Mouse (Mus musculus) cortical plate, adult 2 months (tissue): ENCODE results near the gene Ngfr. TPM values are rescaled to one million over a fixed set of nuclear protein-coding genes. Genes with fewer than 3 reads are reported as not detected.

ENCODE experiments used
- H3K27ac ChIP-seq: fragments of 200-500 bp; 2 replicates; pipeline ENCODE4 v1.5.1; 2012; ENCODE audit warnings: low read length, control low read depth, inconsistent platforms; ENCODE audit not compliant: insufficient read depth
- H3K4me1 ChIP-seq: fragments of 200-500 bp; 2 replicates; pipeline ENCODE4 v1.6.1; 2011; ENCODE audit warnings: low read length; ENCODE audit not compliant: control insufficient read depth, insufficient read depth
- H3K4me3 ChIP-seq: fragments of 200-500 bp; 2 replicates; pipeline ENCODE4 v1.5.1; 2011; ENCODE audit warnings: mild to moderate bottlenecking, low read length, control low read depth; ENCODE audit not compliant: insufficient read depth
- CTCF ChIP-seq: fragments of 200-500 bp; IDR thresholded peaks from 2 replicates; pipeline ENCODE4 v1.5.1; 2011; ENCODE audit warnings: mild to moderate bottlenecking, control low read depth, low read length; ENCODE audit not compliant: insufficient read depth; ENCODE audit errors: extremely low read depth
- POLR2A ChIP-seq: fragments of 200-500 bp; IDR thresholded peaks from 2 replicates; pipeline ENCODE4 v1.6.1; 2011; ENCODE audit warnings: mild to moderate bottlenecking, low read length, control low read depth; ENCODE audit not compliant: insufficient read depth; ENCODE audit errors: extremely low read depth
- polyA plus RNA-seq: library from polyadenylated mRNA; depleted of rRNA; stranded (reverse); fragments of >200 nt; gene quantifications from 2 replicates; pipeline ENCODE4 v1.2.3, GENCODE M21; 2012; rRNA removed

Gene Ngfr
- polyA plus RNA-seq, 1 experiment, result 0.86 TPM

- peaks cover 1% of the 10 kb centered on the region; the same call in 1 of the 2 replicates for H3K4me1 ChIP-seq
- H3K27ac ChIP-seq, result no peak overlapping the region
- H3K4me3 ChIP-seq, result no peak overlapping the region
- TF ChIP-seq CTCF (no peak), POLR2A (no peak)
Observed at GRCm38 (mm10) chr11:95528231-95528630, 59.3 kb downstream of the Ngfr start.

GRCm38 (mm10) chr11:95527307-95527706, 60.2 kb downstream of the Ngfr start:
- Histone ChIP-seq H3K4me3 (no peak overlapping the region), H3K4me1 (peaks cover 1% of the 10 kb centered on the region; the same call in 1 of the 2 replicates), H3K27ac (no peak overlapping the region)
- no peak for TF ChIP-seq CTCF
- no peak for TF ChIP-seq POLR2A

- peak; percentile 99 for TF ChIP-seq CTCF
- TF ChIP-seq POLR2A, result no peak
- Histone ChIP-seq H3K27ac (no peak overlapping the region), H3K4me3 (no peak overlapping the region), H3K4me1 (peaks cover 1% of the 10 kb centered on the region; the same call in 1 of the 2 replicates)
Observed at GRCm38 (mm10) chr11:95521563-95521962, 66.0 kb downstream of the Ngfr start.

- Histone ChIP-seq H3K4me3 (no peak overlapping the region), H3K27ac (no peak overlapping the region)
- TF ChIP-seq POLR2A (no peak), CTCF (peak; percentile 89)
Observed at GRCm38 (mm10) chr11:95520456-95521072, 67.0 kb downstream of the Ngfr start.

GRCm38 (mm10) chr11:95519996-95520395, 67.5 kb downstream of the Ngfr start:
- Histone ChIP-seq H3K4me1 (no peaks in the 10 kb centered on the region), H3K4me3 (no peak overlapping the region), H3K27ac (no peak overlapping the region)
- TF ChIP-seq POLR2A (no peak), CTCF (no peak)

More at GRCm38 (mm10) chr11:95520456-95521072, 67.0 kb downstream of the Ngfr start:
- H3K4me1 ChIP-seq, result peaks cover under 1% of the 10 kb centered on the region; the same call in 1 of the 2 replicates

- H3K27ac ChIP-seq, result no peak overlapping the region
- TF ChIP-seq POLR2A (no peak), CTCF (no peak)
- H3K4me1 ChIP-seq, result no peaks in the 10 kb centered on the region
- H3K4me3 ChIP-seq, result no peak overlapping the region
Observed at GRCm38 (mm10) chr11:95519299-95519698, 68.2 kb downstream of the Ngfr start.

Other genes starting within 250 kb of the Ngfr start
- gene Slc35b1, start 203.0 kb downstream of the Ngfr start, polyA plus RNA-seq, result 77.9 and 78.2 TPM in 2 replicates
- gene Spop, start 173.7 kb downstream of the Ngfr start, polyA plus RNA-seq, result 128 and 136 TPM in 2 replicates
- 30.2 and 33.4 TPM in 2 replicates for gene Nxph3, start 73.2 kb downstream of the Ngfr start, polyA plus RNA-seq
- 128 and 129 TPM in 2 replicates for gene Phb, start 79.2 kb upstream of the Ngfr start, polyA plus RNA-seq
- 21.2 and 21.5 TPM in 2 replicates for gene Zfp652, start 124.9 kb upstream of the Ngfr start, polyA plus RNA-seq
- 0.40 and 0.51 TPM in 2 replicates for gene B130006D01Rik, start 135.9 kb upstream of the Ngfr start, polyA plus RNA-seq
- 72.8 and 74.3 TPM in 2 replicates for gene Phospho1, start 236.8 kb upstream of the Ngfr start, polyA plus RNA-seq
- gene Gngt2, start 249.5 kb upstream of the Ngfr start, polyA plus RNA-seq, result 9.4 and 11.0 TPM in 2 replicates